Mouse (Mus musculus): Measurements from ENCODE around the gene Slc38a3.
A peak's percentile ranks its signal among the peaks of the same experiment; 100 is the strongest.

Slc38a3 gene

DNA sequence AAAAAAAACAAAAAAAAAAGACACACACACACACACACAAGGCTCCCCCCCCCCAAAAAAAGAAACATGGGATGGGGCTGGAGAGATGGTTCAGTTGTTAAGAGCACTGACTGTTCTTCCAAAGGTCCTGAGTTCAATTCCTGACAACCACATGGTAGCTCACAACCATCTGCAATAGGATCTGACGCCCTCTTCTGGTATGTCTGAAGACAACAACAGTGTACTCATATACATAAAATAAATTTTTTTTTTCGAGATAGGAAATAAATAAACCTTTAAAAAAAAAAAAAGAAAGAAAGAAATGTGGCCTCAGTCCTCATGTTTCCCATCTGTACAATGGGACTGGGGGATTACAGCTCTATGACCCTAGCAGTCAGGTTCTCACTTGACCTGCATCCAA is 51.9 kb downstream of the Slc38a3 start:
- no peak for DNase-seq

- no peak for DNase-seq
These were observed 54.3 kb downstream of the Slc38a3 start for GRCm38 (mm10) chr9:107615035-107615434.

- peak; percentile 56 to 72 for DNase-seq
These were observed 56.3 kb downstream of the Slc38a3 start for GRCm38 (mm10) chr9:107612945-107613569.

GRCm38 (mm10) chr9:107612191-107612944 is 57.0 kb downstream of the Slc38a3 start:
- DNase-seq = peak; percentile 100

DNA sequence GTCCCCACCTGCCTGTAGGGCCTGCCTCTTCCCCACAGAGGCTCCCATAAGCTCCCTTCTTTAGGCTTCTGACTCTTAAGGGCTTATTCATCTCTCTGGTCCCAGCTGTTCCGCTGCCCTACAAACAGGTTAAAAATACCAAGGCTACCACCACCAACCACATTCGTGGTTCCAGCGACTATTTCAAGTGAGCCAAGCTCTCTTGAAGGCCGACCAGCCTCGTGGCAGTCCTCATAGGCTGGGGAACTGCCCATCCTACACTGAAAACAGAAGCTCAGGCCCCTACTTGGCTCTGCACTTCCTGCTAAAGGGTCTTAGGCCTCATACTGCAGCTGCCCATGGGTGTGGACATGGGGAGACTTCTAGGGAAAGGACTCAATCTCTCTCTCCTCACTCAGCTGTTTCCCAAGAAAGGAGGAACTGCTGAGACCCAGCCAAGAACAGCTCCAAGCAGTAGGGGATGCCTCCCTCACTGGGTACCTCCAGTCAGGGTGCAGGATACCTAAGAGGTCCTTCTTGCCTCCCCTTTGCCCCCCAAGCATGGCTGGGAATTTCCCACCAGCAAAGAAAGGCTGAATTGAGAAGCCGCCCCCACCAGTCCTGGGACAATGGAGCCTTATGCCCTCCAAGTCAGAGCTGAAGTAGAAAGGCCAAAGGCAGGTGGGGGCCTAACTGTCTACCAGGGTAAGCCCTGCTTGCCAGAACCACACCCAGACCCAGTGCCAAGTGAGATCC is 57.7 kb downstream of the Slc38a3 start:
- DNase-seq = no peak

- DNase-seq = no peak
These were observed 59.9 kb downstream of the Slc38a3 start for GRCm38 (mm10) chr9:107609433-107609830.

DNA sequence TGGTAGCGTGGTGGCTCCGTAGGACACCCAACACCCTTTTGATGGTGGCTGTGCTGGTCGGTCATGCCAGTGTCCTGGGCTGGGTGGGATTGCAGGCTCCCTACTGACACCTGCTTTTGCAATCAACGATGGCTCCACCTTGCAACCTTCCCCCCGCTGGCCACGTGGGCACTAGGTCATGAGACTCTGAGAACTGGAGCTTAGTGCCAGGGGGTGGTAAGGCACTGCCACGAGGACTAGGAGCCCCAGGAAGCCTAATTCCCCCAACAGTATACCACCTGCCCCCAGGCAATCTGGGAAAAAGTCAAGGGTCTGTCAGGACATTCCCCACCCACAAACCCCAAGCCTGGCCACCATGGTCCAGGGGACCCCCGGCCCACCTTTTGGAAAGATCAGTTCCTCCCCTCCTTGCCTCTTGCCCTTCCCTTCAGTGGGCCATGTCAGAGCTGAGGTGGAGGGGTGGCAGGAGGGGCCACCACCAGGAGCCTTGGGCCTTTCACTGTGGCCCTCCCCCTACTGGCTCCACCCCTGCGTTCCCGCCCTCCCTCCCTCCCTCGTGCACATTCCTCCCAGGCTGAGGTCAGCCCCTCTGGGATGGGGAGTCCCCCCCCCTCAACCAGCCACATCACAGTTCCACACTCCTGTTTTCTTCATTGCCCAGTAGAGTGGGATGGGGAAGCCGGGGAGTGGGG is 60.4 kb downstream of the Slc38a3 start, which contains the start of gene Sema3b:
Gene Sema3b, minus strand, starts transcription at position 489 of the 692 bp plus-strand sequence.
- no peak for DNase-seq

DNA sequence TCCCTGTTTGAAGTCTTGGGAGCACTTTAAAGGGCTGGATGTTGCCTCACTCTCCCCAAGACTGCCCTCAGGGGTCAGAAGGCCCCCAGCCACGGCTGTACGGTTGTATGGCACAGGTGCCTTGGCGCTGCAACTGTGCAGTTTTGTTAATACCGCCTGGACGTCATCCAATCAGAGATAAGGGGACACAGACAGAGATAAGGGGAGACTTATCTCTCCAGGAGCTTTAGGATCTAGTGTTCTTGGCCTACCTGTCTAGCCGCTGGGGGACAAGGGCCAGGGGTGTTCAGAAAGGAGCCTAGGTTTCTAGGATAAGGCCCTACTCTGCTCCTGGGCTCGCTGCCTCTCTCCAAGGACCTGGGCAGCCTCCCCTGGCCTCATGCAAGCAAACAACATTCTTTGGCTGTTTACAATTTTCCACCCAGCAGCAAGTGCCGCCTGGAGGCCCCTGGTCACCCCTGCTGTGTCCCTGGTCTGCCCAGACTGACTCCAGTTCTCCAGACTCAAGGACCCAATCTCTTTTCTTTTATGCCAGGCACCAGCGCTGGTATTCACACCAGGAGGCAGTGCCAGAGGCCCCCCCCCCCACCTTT is 61.6 kb downstream of the Slc38a3 start:
- DNase-seq = peak in 1 of 2 experiments; percentile 19

- no peak for DNase-seq
These were observed 62.3 kb downstream of the Slc38a3 start for GRCm38 (mm10) chr9:107607036-107607435.

DNA sequence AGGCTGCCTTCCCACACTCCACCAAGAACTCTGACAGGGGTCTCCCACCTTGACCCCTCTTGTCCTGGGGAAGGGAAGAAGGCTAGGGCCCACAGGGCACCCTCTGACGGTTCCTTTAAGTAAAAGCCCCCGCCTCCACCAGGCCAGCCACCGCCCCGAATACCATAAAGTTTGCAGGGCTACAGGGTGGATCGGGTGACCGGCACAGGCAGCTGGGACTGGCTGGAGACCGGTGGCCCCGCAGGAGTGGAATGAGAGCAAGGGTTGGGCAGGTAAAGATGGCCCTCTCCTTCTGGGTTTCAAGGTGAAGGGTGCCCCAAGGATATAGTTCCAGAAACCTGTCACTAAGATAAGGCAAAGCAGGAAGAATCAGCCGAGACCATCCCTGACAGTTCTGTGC is 62.7 kb downstream of the Slc38a3 start:
- DNase-seq = no peak

GRCm38 (mm10) chr9:107605041-107605661 is 64.2 kb downstream of the Slc38a3 start:
- no peak for DNase-seq

GRCm38 (mm10) chr9:107603251-107603650 is 66.1 kb downstream of the Slc38a3 start:
- DNase-seq = no peak

DNA sequence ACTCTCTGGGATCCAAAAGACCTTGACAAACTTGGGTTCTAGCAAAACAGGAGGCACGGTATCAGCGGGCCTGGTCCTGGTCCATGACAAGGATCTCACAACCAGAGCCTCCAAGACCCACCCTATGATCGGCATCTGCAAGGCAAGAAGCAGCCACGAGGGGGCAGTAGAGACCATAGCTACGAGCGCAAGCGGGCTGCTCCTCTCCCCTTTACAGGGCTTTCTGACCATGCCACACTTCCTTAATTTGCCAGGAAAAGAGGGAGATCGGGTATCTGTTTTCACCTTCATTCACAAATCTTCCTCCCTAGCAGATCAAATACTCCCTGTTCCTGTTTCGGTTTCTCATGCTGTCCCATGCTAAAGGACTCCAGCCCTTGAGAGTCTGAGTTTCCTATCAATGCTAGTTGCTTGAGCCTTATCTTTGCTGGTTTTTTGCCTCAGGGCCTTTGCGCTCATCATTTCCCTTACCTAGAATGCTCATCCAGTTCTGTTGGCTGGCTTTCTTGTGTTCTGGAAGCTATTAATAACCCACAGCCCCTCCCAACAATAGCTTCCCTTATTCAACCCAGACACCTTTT is 67.2 kb downstream of the Slc38a3 start:
- DNase-seq = peak; percentile 98 to 100

DNA sequence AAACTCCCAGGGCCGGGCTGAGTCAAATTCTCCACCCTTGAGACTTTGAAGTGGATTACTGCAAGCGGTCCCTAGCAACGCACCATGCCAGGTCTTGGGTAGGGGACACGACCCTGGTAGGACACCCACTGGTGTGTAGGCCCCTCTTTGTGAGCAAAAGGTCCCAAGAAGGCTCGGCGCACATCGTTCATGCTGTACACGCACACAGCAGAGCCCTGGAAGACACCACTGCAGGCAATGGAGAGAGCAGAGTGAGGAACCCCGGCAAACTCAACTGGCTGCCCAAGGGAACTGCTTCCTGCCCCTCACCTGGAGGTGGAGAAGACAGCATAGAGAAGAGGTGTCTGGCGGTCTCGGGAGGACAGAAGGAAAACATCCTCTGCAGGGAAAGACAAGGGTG is 68.1 kb downstream of the Slc38a3 start:
- no peak for DNase-seq

DNA sequence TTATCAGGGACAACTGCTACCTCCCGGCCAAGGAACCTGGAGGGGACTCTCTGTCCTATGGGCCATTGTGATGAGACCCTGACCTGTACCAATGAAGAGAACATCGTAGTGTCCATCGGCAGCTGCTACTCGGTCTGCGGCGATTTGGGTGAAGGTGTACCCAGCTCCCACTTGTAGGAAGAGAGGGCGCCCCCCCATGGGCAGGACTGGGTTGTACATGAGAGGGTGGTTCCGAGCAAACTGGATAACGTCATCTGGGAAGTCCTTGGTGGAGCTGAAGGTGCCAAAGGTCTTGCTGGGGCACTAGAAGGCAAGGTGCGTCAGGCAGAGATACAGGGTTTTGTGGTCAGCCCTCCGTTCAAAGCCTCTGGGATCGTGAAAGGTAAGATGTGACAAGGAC is 68.6 kb downstream of the Slc38a3 start:
- DNase-seq = peak; percentile 42 to 63
